ENCODE assay signal across 13 mouse cellular contexts in the genomic region with DNA sequence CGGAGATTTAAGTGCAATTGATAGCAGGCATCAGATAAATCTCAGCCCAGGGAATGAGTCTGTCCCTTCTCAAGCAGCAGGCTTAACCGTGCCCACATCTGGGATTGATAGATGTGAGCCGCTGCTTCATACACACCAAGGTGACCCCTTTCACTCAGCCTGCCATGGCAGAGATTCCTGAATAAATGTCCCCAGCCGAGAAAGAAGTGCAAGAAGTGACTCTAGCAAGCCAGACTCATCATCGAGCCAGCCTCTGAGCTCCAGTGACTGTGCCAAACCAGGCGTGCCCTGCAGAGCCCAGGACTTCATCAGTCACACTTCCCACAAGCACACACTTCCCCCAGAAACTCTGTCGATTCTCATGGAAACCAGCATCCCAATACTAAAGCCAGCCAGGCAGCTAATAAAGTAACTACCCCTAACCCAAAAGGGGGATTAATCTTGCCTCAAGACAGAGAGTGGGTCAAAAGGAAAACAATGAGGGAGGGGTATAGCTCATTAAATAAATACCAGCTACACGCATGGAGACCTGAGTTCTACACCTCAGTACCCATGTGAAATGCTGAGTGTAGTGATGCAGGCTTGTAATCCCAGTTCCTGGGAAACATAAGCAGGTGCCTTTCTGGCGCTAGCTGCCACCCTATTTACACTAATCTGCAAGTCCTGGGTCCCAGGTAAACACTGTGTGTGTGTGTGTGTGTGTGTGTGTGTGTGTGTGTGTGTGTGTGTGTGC.
DNase-seq lines count a peak whose midpoint lies in the region; ATAC-seq and TF ChIP-seq lines count a peak whose summit lies in the region.
"Had no signal": no experiment of that assay in that cellular context is flagged by ENCODE, and none has a peak within 500 bp of the region (broad histone marks: within the 10 kb centered on the region; RNA-seq: fewer than 3 reads in every experiment).

No protein-coding gene starts in this region.

- no peak overlapping the region for H3K4me2 ChIP-seq in hindbrain, embryonic 13.5 days
- H3K4me2 ChIP-seq in hindbrain, embryonic 11.5 days (replicated peaks; ENCODE audit: low read depth, low read length): no peak overlapping the region
- H3K4me2 ChIP-seq in hindbrain, embryonic 14.5 days (replicated peaks): no peak overlapping the region
- H3K4me2 ChIP-seq in limb, embryonic 12.5 days: no peak overlapping the region
- no peak overlapping the region for H3K4me2 ChIP-seq in intestine, embryonic 15.5 days (replicated peaks)
- H3K4me2 ChIP-seq: heart, embryonic 15.5 days; stomach, embryonic 15.5 days had no signal

- ATAC-seq in hindbrain, embryonic 13.5 days (ENCODE audit: low FRiP score): peak; percentile 46; the same call in 1 of the 2 replicates
- no peak for ATAC-seq in hindbrain, embryonic 11.5 days (ENCODE audit: low FRiP score)
- ATAC-seq in hindbrain, embryonic 14.5 days (ENCODE audit: low FRiP score): peak; percentile 43; the same call in 1 of the 2 replicates
- peak; percentile 47; the same call in 1 of the 2 replicates for ATAC-seq in limb, embryonic 12.5 days (ENCODE audit: insufficient number of reproducible peaks, insufficient read depth, low FRiP score, low TSS enrichment, low read depth)
- ATAC-seq in intestine, embryonic 15.5 days: no peak
- ATAC-seq: intestine, embryonic 16.5 days had no signal

- H3K36me3 ChIP-seq in hindbrain, embryonic 13.5 days: no peaks in the 10 kb centered on the region
- H3K36me3 ChIP-seq in hindbrain, embryonic 11.5 days (ENCODE audit: control insufficient read depth, insufficient read depth, low read length): no peaks in the 10 kb centered on the region
- no peaks in the 10 kb centered on the region for H3K36me3 ChIP-seq in hindbrain, embryonic 14.5 days (replicated peaks; ENCODE audit: control insufficient read depth, insufficient read depth)
- H3K36me3 ChIP-seq in limb, embryonic 12.5 days: no peaks in the 10 kb centered on the region
- no peaks in the 10 kb centered on the region for H3K36me3 ChIP-seq in thymus, adult 2 months (ENCODE audit: control insufficient read depth, insufficient read depth, low read length)
- H3K36me3 ChIP-seq in intestine, embryonic 15.5 days: no peaks in the 10 kb centered on the region
- H3K36me3 ChIP-seq: heart, embryonic 15.5 days; stomach, embryonic 15.5 days had no signal

- TF ChIP-seq POLR2A in thymus, adult 2 months (IDR thresholded peaks at IDR 0.05; ENCODE audit: control insufficient read depth, extremely low read depth, insufficient read depth, low read length, poor library complexity): no peak

- no peaks in the 10 kb centered on the region for H3K9me3 ChIP-seq in hindbrain, embryonic 13.5 days
- no peaks in the 10 kb centered on the region for H3K9me3 ChIP-seq in hindbrain, embryonic 11.5 days (ENCODE audit: control insufficient read depth, low read length)
- no peaks in the 10 kb centered on the region for H3K9me3 ChIP-seq in hindbrain, embryonic 14.5 days (ENCODE audit: control insufficient read depth, low read length)
- no peaks in the 10 kb centered on the region; the same call in 1 of the 2 replicates for H3K9me3 ChIP-seq in limb, embryonic 12.5 days
- no peaks in the 10 kb centered on the region for H3K9me3 ChIP-seq in intestine, embryonic 15.5 days
- H3K9me3 ChIP-seq: heart, embryonic 15.5 days; stomach, embryonic 15.5 days had no signal

- H3K4me3 ChIP-seq in hindbrain, embryonic 13.5 days: no peak overlapping the region
- H3K4me3 ChIP-seq in hindbrain, embryonic 11.5 days (ENCODE audit: low read depth, low read length): no peak overlapping the region
- H3K4me3 ChIP-seq in hindbrain, embryonic 14.5 days (replicated peaks; ENCODE audit: low read length): no peak overlapping the region
- H3K4me3 ChIP-seq in limb, embryonic 12.5 days (replicated peaks): no peak overlapping the region
- H3K4me3 ChIP-seq in thymus, adult 2 months (ENCODE audit: control insufficient read depth, insufficient read depth, low read length): no peak overlapping the region
- H3K4me3 ChIP-seq in intestine, embryonic 15.5 days (replicated peaks): no peak overlapping the region
- H3K4me3 ChIP-seq: erythroblast, embryonic 14.5 days; heart, embryonic 15.5 days; stomach, embryonic 15.5 days had no signal

- peak overlapping the region; percentile 23; the same call in 1 of the 2 replicates for H3K27ac ChIP-seq in hindbrain, embryonic 13.5 days
- no peak overlapping the region for H3K27ac ChIP-seq in hindbrain, embryonic 11.5 days (ENCODE audit: low read depth, low read length)
- H3K27ac ChIP-seq in hindbrain, embryonic 14.5 days: 0 out of 2 replicates have a peak overlapping the region, but pooled peaks have one; percentile 16
- peak overlapping the region; percentile 62 for H3K27ac ChIP-seq in limb, embryonic 12.5 days
- no peak overlapping the region for H3K27ac ChIP-seq in thymus, adult 2 months (ENCODE audit: control insufficient read depth, insufficient read depth, low read length)
- no peak overlapping the region for H3K27ac ChIP-seq in intestine, embryonic 15.5 days
- H3K27ac ChIP-seq: heart, embryonic 15.5 days; stomach, embryonic 15.5 days had no signal

- no peak for TF ChIP-seq CTCF in thymus, adult 2 months (IDR thresholded peaks at IDR 0.05; ENCODE audit: borderline replicate concordance, control insufficient read depth, extremely low read depth, insufficient read depth, low read length, poor library complexity)

- no peak for DNase-seq in hindbrain, embryonic 11.5 days (ENCODE audit: low spot score)
- DNase-seq in embryo, embryonic 10 days (ENCODE audit: low spot score): peak; percentile 52
- no peak for DNase-seq in hindbrain, embryonic 14.5 days (ENCODE audit: low spot score)
- no peak for DNase-seq in urinary bladder, postnatal 25 days (ENCODE audit: low spot score)
- DNase-seq in thymus, adult 2 months: no peak
- DNase-seq: right cerebral cortex, postnatal 25 days had no signal

- H3K9ac ChIP-seq in hindbrain, embryonic 13.5 days: no peak overlapping the region
- no peak overlapping the region for H3K9ac ChIP-seq in hindbrain, embryonic 11.5 days (ENCODE audit: low read depth, low read length)
- H3K9ac ChIP-seq in hindbrain, embryonic 14.5 days: no peak overlapping the region
- H3K9ac ChIP-seq in limb, embryonic 12.5 days (replicated peaks): no peak overlapping the region
- H3K9ac ChIP-seq in intestine, embryonic 15.5 days: no peak overlapping the region
- H3K9ac ChIP-seq: heart, embryonic 15.5 days; stomach, embryonic 15.5 days had no signal

- H3K4me1 ChIP-seq in hindbrain, embryonic 13.5 days (replicated peaks): peaks cover 15% of the 10 kb centered on the region
- H3K4me1 ChIP-seq in hindbrain, embryonic 11.5 days (replicated peaks; ENCODE audit: control insufficient read depth, insufficient read depth, low read length): no peaks in the 10 kb centered on the region
- no peaks in the 10 kb centered on the region; the same call in 1 of the 2 replicates for H3K4me1 ChIP-seq in hindbrain, embryonic 14.5 days (replicated peaks; ENCODE audit: control insufficient read depth, insufficient read depth, low read length)
- peaks cover 20% of the 10 kb centered on the region for H3K4me1 ChIP-seq in limb, embryonic 12.5 days (replicated peaks)
- H3K4me1 ChIP-seq in thymus, adult 2 months (replicated peaks; ENCODE audit: control insufficient read depth, insufficient read depth, low read length): no peaks in the 10 kb centered on the region
- H3K4me1 ChIP-seq in intestine, embryonic 15.5 days (replicated peaks): no peaks in the 10 kb centered on the region
- H3K4me1 ChIP-seq: stomach, embryonic 15.5 days had no signal

- 43% methylated on average over 9 of the region's 9 CpGs for WGBS in hindbrain, embryonic 13.5 days
- WGBS in hindbrain, embryonic 11.5 days: 58% methylated on average over 9 of the region's 9 CpGs
- WGBS in hindbrain, embryonic 14.5 days: 33% methylated on average over 9 of the region's 9 CpGs
- 21% methylated on average over 9 of the region's 9 CpGs for WGBS in limb, embryonic 12.5 days
- WGBS in thymus, adult 2 months: 77% methylated on average over 9 of the region's 9 CpGs
- 47% methylated on average over 9 of the region's 9 CpGs for WGBS in intestine, embryonic 15.5 days

- no peaks in the 10 kb centered on the region for H3K27me3 ChIP-seq in hindbrain, embryonic 13.5 days
- no peaks in the 10 kb centered on the region for H3K27me3 ChIP-seq in hindbrain, embryonic 11.5 days (ENCODE audit: control insufficient read depth, insufficient read depth, low read length)
- no peaks in the 10 kb centered on the region for H3K27me3 ChIP-seq in hindbrain, embryonic 14.5 days (ENCODE audit: control insufficient read depth, insufficient read depth, low read length)
- no peaks in the 10 kb centered on the region for H3K27me3 ChIP-seq in limb, embryonic 12.5 days
- no peaks in the 10 kb centered on the region for H3K27me3 ChIP-seq in thymus, adult 2 months (ENCODE audit: control insufficient read depth, insufficient read depth, low read length)
- no peaks in the 10 kb centered on the region for H3K27me3 ChIP-seq in intestine, embryonic 15.5 days (replicated peaks)
- H3K27me3 ChIP-seq: heart, embryonic 15.5 days; stomach, embryonic 15.5 days had no signal

Comparison
In these comparisons a context has a peak if more than half of its experiments do, and no peak if none do; other contexts are left out.
1. ATAC-seq: peak in hindbrain, embryonic 13.5 days (single experiment), hindbrain, embryonic 14.5 days (single experiment) and limb, embryonic 12.5 days (single experiment); none in hindbrain, embryonic 11.5 days (single experiment) and intestine, embryonic 15.5 days (single experiment).
2. H3K27ac ChIP-seq: peak in hindbrain, embryonic 13.5 days (single experiment), hindbrain, embryonic 14.5 days (single experiment) and limb, embryonic 12.5 days (single experiment); none in hindbrain, embryonic 11.5 days (single experiment), thymus, adult 2 months (single experiment) and intestine, embryonic 15.5 days (single experiment).